Mouse (Mus musculus) inflammation-experienced regulatory T-cells, adult 6 months (primary cell): Measurements from ENCODE around the gene Serinc4. TPM values are rescaled to one million over a fixed set of nuclear protein-coding genes. Genes with fewer than 3 reads are reported as not detected.
A peak's percentile ranks its signal among the peaks of the same experiment; 100 is the strongest.

Source experiments
- ATAC-seq: one replicate; pipeline ENCODE4 v1.8.0; 2017
- polyA plus RNA-seq, 3 experiments: library from polyadenylated mRNA; unstranded; fragments of 100-300 nt; shearing (Covaris generic); gene quantifications; one replicate each; pipeline ENCODE4 v1.2.1; 2017

The Serinc4 gene
- polyA plus RNA-seq, 3 experiments from 2014 or later: 0.62 TPM; not detected in 2

DNA sequence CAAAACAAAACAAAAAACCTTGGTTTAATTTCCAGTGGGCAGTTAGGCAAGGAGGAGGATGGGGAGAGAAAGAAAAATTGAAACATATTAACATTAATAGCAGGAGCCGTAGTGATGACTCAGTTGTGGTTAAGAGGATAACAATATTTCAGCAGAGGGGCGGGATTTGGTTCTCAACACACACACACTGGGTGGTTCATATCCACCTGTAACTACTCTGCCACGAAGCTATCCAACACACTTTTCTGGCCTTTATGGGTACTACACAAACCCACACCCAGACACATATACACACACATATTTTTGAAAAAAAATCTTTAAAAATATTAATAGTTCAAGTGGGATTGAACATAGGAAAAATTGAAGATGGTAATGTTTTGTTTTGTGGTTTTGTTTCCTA lies 9.6 kb downstream of the Serinc4 start:
- no peak for ATAC-seq

DNA sequence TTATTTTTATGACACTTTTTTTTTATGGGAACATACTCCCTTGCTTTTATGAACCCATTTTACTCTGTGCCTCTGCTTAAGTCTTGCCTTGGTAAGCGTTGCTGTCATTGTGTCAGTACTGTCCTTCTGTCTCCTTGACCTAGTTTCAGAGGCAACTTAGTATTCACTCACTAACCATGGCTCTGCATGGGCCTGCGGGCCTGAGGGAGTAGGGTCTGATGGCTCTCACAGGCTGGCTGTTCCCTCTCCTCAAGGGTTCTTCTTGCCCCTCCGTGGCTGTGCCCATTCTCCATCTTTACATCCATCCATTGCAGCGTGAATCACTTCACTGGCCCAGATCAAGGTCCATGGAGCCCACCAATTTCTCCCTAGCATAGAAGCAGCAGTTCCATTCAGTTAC lies 10.1 kb downstream of the Serinc4 start:
- no peak for ATAC-seq

DNA sequence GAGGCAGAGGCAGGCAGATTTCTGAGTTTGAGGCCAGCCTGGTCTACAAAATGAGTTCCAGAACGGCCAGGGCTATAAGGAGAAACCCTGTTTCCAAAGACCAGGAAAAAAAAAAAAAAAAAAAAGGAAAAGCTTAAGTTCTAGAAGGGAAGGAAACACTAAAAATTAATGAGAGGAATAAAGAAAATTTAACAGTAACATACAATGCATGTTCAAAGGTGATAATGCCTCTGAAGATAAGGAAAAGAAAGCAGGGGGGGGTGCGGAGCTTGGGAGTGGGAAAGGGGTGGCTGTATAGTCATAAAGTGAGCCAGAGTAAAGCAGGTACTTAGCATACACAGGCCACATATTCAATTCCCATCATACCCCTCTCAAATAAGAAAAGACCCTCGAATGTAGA lies 11.5 kb downstream of the Serinc4 start:
- no peak for ATAC-seq

GRCm38 (mm10) chr2:121444178-121444577 lies 12.4 kb downstream of the Serinc4 start, which contains the start of gene Ell3:
Gene Ell3 (minus strand): TSS chr2:121444278.
- ATAC-seq: no peak

GRCm38 (mm10) chr2:121443068-121443349 lies 13.6 kb downstream of the Serinc4 start:
- ATAC-seq: peak; percentile 7

- ATAC-seq: peak; percentile 92
Measured at GRCm38 (mm10) chr2:121442259-121443067, 14.1 kb downstream of the Serinc4 start.

DNA sequence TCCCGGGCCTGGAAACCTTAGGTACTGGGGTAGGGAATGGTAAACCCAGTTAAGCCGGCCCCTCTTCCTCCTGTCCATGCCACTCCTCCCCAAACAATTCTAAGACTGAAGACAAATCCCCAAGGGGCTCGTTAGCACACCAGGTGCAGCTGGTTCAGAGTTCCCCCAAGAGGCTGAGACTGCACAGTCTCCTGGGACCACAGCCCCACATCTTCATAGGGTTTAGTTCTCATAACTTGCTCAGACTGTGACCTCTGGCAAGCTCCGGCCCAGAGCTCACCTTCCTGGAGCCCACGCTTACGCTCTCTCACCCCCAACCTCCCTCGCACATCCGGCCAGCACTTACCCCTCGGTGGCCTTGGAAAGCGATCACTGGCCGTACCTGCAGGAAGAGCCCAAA lies 14.8 kb downstream of the Serinc4 start:
- no peak for ATAC-seq

DNA sequence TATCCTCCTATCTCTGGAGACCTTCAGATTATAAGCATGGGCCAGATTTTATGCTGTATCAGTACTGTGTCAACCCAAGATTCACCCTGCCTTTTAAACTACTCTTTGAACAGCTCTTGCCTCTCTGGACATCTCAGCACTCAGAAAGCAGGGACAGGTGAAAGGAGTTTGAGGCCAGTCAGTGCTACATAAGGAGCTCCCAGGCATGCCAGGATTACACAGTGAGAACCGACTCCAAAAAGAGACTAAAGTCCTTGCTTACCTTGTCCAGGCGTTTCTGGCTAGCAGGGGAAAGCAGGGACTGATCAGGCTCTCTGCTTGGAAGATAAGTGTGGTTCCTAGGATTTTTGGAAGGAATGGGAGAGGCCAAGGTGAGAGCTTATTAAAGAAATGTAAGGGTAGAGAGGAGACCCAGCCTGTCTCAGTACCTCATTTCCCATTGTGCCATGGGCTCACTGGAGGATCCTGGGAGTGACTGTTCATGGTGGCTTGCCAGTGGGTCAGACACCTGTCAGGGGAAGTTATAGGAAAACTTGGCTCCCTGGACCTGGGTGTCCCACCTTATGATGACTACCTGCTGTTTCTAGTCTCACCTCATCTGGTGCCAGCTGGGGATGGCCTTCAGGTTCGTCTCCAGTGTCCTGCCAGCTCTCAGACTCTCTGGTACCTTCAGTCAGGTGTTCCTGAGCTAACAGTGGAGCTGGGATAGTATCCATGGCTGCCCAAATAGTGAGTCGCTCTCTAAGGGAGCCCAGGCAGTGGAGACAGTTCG lies 15.6 kb downstream of the Serinc4 start:
- no peak for ATAC-seq

GRCm38 (mm10) chr2:121439746-121440145 lies 16.8 kb downstream of the Serinc4 start:
- ATAC-seq: no peak

- ATAC-seq: peak; percentile 63
Measured at GRCm38 (mm10) chr2:121434854-121435253, 21.7 kb downstream of the Serinc4 start.

- ATAC-seq: peak; percentile 62
Measured at GRCm38 (mm10) chr2:121425890-121426289, 30.7 kb downstream of the Serinc4 start.

- no peak for ATAC-seq
Measured at GRCm38 (mm10) chr2:121423166-121423565, 33.4 kb downstream of the Serinc4 start.

DNA sequence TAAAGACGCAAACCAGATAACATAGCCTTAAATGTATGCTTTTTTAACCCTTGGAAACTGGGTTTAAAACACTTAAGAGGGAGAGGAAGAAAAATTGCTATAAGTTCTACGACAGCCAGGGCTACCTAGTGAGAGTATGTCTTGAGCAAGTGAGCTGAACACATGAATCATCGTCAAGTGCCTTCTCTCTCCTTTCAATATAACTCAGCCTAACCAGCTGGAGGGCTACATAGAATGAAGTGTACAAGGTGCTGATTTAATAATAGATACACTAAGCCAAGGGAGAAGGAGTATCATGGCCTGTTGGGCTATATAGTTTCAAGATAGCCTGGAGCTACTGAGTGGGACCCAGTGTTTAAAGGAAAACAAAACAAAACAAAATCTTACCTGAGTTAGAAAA lies 38.1 kb downstream of the Serinc4 start:
- ATAC-seq: no peak

- peak; percentile 17 for ATAC-seq
Measured at GRCm38 (mm10) chr2:121416356-121416755, 40.2 kb downstream of the Serinc4 start.

GRCm38 (mm10) chr2:121415591-121415990 lies 41.0 kb downstream of the Serinc4 start:
- ATAC-seq: no peak

- no peak for ATAC-seq
Measured at GRCm38 (mm10) chr2:121415103-121415502, 41.5 kb downstream of the Serinc4 start.

- ATAC-seq: peak; percentile 42
Measured at GRCm38 (mm10) chr2:121414139-121414685, 42.4 kb downstream of the Serinc4 start.

GRCm38 (mm10) chr2:121413387-121414042 lies 43.1 kb downstream of the Serinc4 start, which contains the start of the genes Pdia3 and Catsper2:
Gene Pdia3 (plus strand): TSS chr2:121413775.
Gene Catsper2 (minus strand): TSS chr2:121413792.
- peak; percentile 79 for ATAC-seq

- no peak for ATAC-seq
Measured at GRCm38 (mm10) chr2:121412843-121413386, 43.7 kb downstream of the Serinc4 start.

DNA sequence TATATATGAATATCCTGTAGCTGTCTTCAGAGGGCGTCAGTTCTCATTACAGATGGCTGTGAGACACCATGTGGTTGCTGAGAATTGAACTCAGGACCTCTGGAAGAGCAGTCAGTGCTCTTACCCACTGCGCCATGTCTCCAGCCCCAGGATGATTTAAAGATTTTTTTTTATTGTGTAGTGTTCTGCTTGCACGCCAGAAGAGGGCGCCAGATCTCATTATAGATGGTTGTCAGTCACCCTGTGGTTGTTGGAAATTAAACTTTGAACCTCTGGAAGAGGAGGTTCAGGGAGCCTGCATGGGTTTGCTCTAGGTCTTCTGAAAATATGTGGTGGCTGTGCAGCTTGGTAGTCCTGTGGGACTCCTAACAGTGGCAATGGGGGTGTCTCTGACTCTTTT lies 48.4 kb downstream of the Serinc4 start:
- peak; percentile 88 for ATAC-seq

GRCm38 (mm10) chr2:121403296-121403695 lies 53.3 kb downstream of the Serinc4 start:
- no peak for ATAC-seq

GRCm38 (mm10) chr2:121396624-121397023 lies 60.0 kb downstream of the Serinc4 start:
- ATAC-seq: peak; percentile 63
